Mouse (Mus musculus): ENCODE data around the gene Gcdh. TPM values are rescaled to one million over a fixed set of nuclear protein-coding genes. Genes with fewer than 3 reads are reported as not detected.

Gcdh gene
- polyA plus RNA-seq, 2 experiments = 31.4 to 38.9 TPM

DNA sequence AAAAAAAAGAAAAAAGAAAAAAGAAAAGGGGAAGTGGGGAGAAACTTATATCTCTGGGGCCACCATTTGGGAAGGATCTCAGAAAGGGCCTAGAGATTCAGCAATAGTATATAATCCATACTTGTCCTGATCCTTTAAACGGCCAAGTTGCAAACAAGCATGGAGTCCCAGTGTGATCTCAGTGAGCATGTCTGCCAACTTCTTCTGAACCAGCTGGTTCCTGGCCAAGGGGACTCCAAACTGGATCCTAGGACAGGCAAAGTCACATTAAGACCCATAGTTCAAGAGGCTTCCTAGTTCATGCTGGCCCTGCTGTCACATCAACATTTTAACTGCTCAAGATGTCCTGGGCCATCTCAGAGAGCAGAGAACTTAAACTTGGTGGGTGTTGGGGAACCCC lies 4.6 kb downstream of the Gcdh start:
- DNase-seq (ENCODE audit: low read depth in 3 of 3, low spot score in 3 of 3) (no peak), ATAC-seq (ENCODE audit: insufficient read depth) (no peak)
- H3K4me1 ChIP-seq (replicated peaks; ENCODE audit: control insufficient read depth in 2 of 2, insufficient read depth in 2 of 2, low read length in 1 of 2) = peaks cover 3 to 15% of the 10 kb centered on the region in 2 experiments
- peaks cover 42% of the 10 kb centered on the region for H3K36me3 ChIP-seq (replicated peaks; ENCODE audit: control insufficient read depth, insufficient read depth, low read depth)
- no peak overlapping the region for H3K27ac ChIP-seq
- no peak overlapping the region for H3K4me2 ChIP-seq (ENCODE audit: low read depth)
- H3K9me3 ChIP-seq (ENCODE audit: control insufficient read depth, low read length) = no peaks in the 10 kb centered on the region
- H3K9ac ChIP-seq (replicated peaks) = no peak overlapping the region
- TF ChIP-seq EP300 (IDR thresholded peaks at IDR 0.05; ENCODE audit: low read depth) (no peak), CTCF (IDR thresholded peaks at IDR 0.05; ENCODE audit: low read depth) (no peak)
- no peak overlapping the region for H3K4me3 ChIP-seq (ENCODE audit: insufficient read depth in 1 of 2, low read depth in 2 of 2, low read length in 2 of 2)
- 76% methylated on average over 1 of the region's 1 CpGs for WGBS (ENCODE audit: insufficient replicate concordance)
- H3K27me3 ChIP-seq (ENCODE audit: control insufficient read depth, insufficient read depth, low read length) = no peaks in the 10 kb centered on the region

DNA sequence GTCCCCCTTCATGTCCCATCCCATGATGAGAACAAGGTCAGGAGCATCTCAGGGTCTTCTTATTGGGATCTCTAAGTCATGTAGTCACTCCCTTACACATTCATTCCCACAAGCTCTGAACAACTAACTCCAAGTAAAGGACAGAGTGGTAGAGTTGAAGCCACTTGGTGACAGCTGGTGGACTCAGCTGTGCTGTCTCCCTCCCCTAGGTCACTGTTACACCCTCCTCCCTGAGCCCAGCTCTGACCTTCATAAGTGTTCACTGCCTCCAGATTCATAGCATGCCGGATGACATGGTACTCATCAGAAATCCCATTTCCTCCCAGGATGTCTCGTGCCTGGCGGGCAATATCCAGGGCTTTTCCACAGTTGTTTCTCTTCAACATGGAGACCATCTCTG lies 5.4 kb downstream of the Gcdh start:
- H3K36me3 ChIP-seq (replicated peaks; ENCODE audit: control insufficient read depth, insufficient read depth, low read depth) = peaks cover 42% of the 10 kb centered on the region

DNA sequence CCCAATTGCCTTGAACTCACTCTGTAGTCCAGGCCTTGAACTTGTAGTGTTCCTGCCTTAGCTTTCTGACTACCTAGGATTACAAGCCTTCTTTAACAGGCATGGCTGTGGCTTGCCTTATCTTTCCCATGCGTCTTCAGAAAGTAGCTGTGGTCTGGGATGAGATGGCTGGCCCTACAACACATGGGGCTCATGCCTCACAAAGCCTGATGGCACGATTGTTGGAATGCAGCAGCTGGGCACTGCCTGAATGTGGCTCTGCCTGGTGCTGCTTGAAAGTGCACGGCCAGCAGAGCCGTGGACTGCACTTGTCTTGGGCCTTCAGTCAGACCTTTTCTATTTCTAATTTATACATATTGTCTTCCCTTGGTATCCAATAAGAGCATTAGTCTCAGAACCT lies 9.0 kb downstream of the Gcdh start:
- ATAC-seq (ENCODE audit: insufficient read depth) (no peak), DNase-seq (ENCODE audit: low read depth in 3 of 3, low spot score in 3 of 3) (no peak)
- no peak overlapping the region for H3K4me3 ChIP-seq (ENCODE audit: insufficient read depth in 1 of 2, low read depth in 2 of 2, low read length in 2 of 2)
- H3K27ac ChIP-seq = no peak overlapping the region
- no peak overlapping the region; the same call in 1 of the 2 replicates for H3K9ac ChIP-seq (replicated peaks)
- WGBS (ENCODE audit: insufficient replicate concordance) = 47% methylated on average over 4 of the region's 4 CpGs
- H3K4me1 ChIP-seq (replicated peaks; ENCODE audit: control insufficient read depth in 2 of 2, insufficient read depth in 2 of 2, low read length in 1 of 2) = no peaks in the 10 kb centered on the region; a peak in 2 of 4 replicates
- H3K36me3 ChIP-seq (replicated peaks; ENCODE audit: control insufficient read depth, insufficient read depth, low read depth) = peaks cover 35% of the 10 kb centered on the region
- H3K4me2 ChIP-seq (ENCODE audit: low read depth) = no peak overlapping the region
- no peaks in the 10 kb centered on the region for H3K27me3 ChIP-seq (ENCODE audit: control insufficient read depth, insufficient read depth, low read length)
- no peaks in the 10 kb centered on the region for H3K9me3 ChIP-seq (ENCODE audit: control insufficient read depth, low read length)
- TF ChIP-seq CTCF (IDR thresholded peaks at IDR 0.05; ENCODE audit: low read depth) (no peak), EP300 (IDR thresholded peaks at IDR 0.05; ENCODE audit: low read depth) (no peak)

More for the DNA sequence above, 5.4 kb downstream of the Gcdh start:
- TF ChIP-seq EP300 (IDR thresholded peaks at IDR 0.05; ENCODE audit: low read depth) (no peak), CTCF (IDR thresholded peaks at IDR 0.05; ENCODE audit: low read depth) (no peak)
- Histone ChIP-seq H3K4me3 (ENCODE audit: insufficient read depth in 1 of 2, low read depth in 2 of 2, low read length in 2 of 2) (no peak overlapping the region), H3K9me3 (ENCODE audit: control insufficient read depth, low read length) (no peaks in the 10 kb centered on the region), H3K4me1 (replicated peaks; ENCODE audit: control insufficient read depth in 2 of 2, insufficient read depth in 2 of 2, low read length in 1 of 2) (peaks cover 3 to 13% of the 10 kb centered on the region in 2 experiments), H3K9ac (replicated peaks) (no peak overlapping the region), H3K4me2 (ENCODE audit: low read depth) (no peak overlapping the region), H3K27ac (no peak overlapping the region), H3K27me3 (ENCODE audit: control insufficient read depth, insufficient read depth, low read length) (no peaks in the 10 kb centered on the region)
- no peak for DNase-seq (ENCODE audit: low read depth in 3 of 3, low spot score in 3 of 3)
- ATAC-seq (ENCODE audit: insufficient read depth) = no peak
- 93% methylated on average over 3 of the region's 3 CpGs for WGBS (ENCODE audit: insufficient replicate concordance)

- ATAC-seq (ENCODE audit: insufficient read depth) (peak; percentile 60), DNase-seq (ENCODE audit: low read depth in 3 of 3, low spot score in 3 of 3) (no peak)
- H3K4me1 ChIP-seq (replicated peaks; ENCODE audit: control insufficient read depth in 2 of 2, insufficient read depth in 2 of 2, low read length in 1 of 2) = peaks cover 13 to 14% of the 10 kb centered on the region in 2 experiments
- 54% methylated on average over 1 of the region's 1 CpGs for WGBS (ENCODE audit: insufficient replicate concordance)
- H3K9ac ChIP-seq (replicated peaks) = peak overlapping the region; percentile 31
- H3K9me3 ChIP-seq (ENCODE audit: control insufficient read depth, low read length) = no peaks in the 10 kb centered on the region
- H3K4me3 ChIP-seq (ENCODE audit: insufficient read depth in 1 of 2, low read depth in 2 of 2, low read length in 2 of 2) = no peak overlapping the region
- TF ChIP-seq CTCF (IDR thresholded peaks at IDR 0.05; ENCODE audit: low read depth) = no peak
- TF ChIP-seq EP300 (IDR thresholded peaks at IDR 0.05; ENCODE audit: low read depth) = no peak
- H3K27ac ChIP-seq = no peak overlapping the region
- H3K27me3 ChIP-seq (ENCODE audit: control insufficient read depth, insufficient read depth, low read length) = no peaks in the 10 kb centered on the region
- no peak overlapping the region for H3K4me2 ChIP-seq (ENCODE audit: low read depth)
- no peaks in the 10 kb centered on the region; the same call in 1 of the 2 replicates for H3K36me3 ChIP-seq (replicated peaks; ENCODE audit: control insufficient read depth, insufficient read depth, low read depth)
Measured at GRCm38 (mm10) chr8:84878915-84879314, 14.8 kb downstream of the Gcdh start.

DNA sequence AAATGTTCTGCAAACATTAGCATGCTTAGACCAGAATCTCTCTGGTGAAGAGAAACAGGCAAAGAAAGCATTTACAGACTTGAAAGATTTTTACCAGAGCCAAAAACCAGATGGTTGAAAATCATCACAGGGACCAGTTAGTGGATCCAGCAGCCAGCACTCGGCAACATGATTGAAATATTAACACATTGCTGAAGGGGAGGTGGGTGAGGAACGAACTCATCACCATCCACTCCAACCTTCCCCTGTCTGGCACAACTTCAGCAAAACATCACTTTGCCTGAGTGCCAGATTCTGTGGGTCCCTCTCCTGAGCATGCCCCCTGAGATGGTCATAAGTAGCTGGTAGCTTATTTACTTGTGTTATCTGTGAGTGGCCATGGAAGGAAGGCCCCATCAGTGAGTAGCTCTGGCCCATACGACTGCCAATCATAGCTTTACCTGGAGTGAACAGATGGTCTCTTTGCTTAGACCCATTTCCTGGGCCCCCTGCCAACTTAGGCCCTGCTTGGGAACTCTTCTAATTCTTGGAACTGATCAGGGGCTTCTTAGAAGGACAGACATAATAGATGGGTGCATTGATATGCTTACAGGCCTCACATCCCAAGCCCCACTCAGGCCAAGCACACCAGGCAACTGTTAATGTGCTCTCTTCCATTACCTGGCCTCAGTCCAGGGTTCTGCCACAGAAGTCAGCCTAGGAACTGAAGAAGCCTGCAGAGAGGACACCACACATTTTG lies 16.3 kb downstream of the Gcdh start:
- no peaks in the 10 kb centered on the region for H3K27me3 ChIP-seq (ENCODE audit: control insufficient read depth, insufficient read depth, low read length)
- DNase-seq (ENCODE audit: low read depth in 3 of 3, low spot score in 3 of 3) (no peak), ATAC-seq (ENCODE audit: insufficient read depth) (no peak)
- no peak overlapping the region for H3K27ac ChIP-seq
- no peaks in the 10 kb centered on the region for H3K9me3 ChIP-seq (ENCODE audit: control insufficient read depth, low read length)
- no peak for TF ChIP-seq EP300 (IDR thresholded peaks at IDR 0.05; ENCODE audit: low read depth)
- no peak for TF ChIP-seq CTCF (IDR thresholded peaks at IDR 0.05; ENCODE audit: low read depth)
- no peak overlapping the region for H3K4me2 ChIP-seq (ENCODE audit: low read depth)
- H3K9ac ChIP-seq (replicated peaks) = no peak overlapping the region
- 60% methylated on average over 3 of the region's 3 CpGs for WGBS (ENCODE audit: insufficient replicate concordance)
- no peak overlapping the region for H3K4me3 ChIP-seq (ENCODE audit: insufficient read depth in 1 of 2, low read depth in 2 of 2, low read length in 2 of 2)
- no peaks in the 10 kb centered on the region; the same call in 1 of the 2 replicates for H3K36me3 ChIP-seq (replicated peaks; ENCODE audit: control insufficient read depth, insufficient read depth, low read depth)
- peaks cover 20 to 22% of the 10 kb centered on the region in 2 experiments for H3K4me1 ChIP-seq (replicated peaks; ENCODE audit: control insufficient read depth in 2 of 2, insufficient read depth in 2 of 2, low read length in 1 of 2)

Measured in liver, embryonic 14.5 days (tissue).